Mouse (Mus musculus) v-Abl transformed pro-B cells (cell line): ENCODE data around the gene Tars2.
"Not testable (repeated sequence)": the region's sequence is repeated elsewhere in the genome, so short reads cannot be mapped to it uniquely, and the experiment has no call there.

ENCODE experiments used
- in situ Hi-C, 2 experiments: fragments of 400-800 bp; cut with MboI; formaldehyde crosslinking; loops; one replicate each; pipeline ENCODE4 v1.15.1; 2025; ENCODE audit not compliant: unreplicated experiment in 2 of 2

Tars2 gene

GRCm38 (mm10) chr3:95760106-95760505 is at the start of gene Tars2:
TSS of gene Tars2 (minus strand) at chr3:95760206.
- in situ Hi-C loops, result no loop called here

GRCm38 (mm10) chr3:95808384-95808783 is 48.4 kb upstream of the Tars2 start:
- in situ Hi-C loops, result no loop called here

GRCm38 (mm10) chr3:95807630-95808029 is 47.6 kb upstream of the Tars2 start:
- in situ Hi-C loops, result not testable (repeated sequence)

GRCm38 (mm10) chr3:95806677-95807076 is 46.7 kb upstream of the Tars2 start:
- in situ Hi-C loops, result no loop called here

GRCm38 (mm10) chr3:95803851-95804250 is 43.8 kb upstream of the Tars2 start:
- in situ Hi-C loops, result no loop called here

GRCm38 (mm10) chr3:95798756-95799155 is 38.8 kb upstream of the Tars2 start:
- in situ Hi-C loops, result no loop called here

GRCm38 (mm10) chr3:95794299-95794698 is 34.3 kb upstream of the Tars2 start:
- in situ Hi-C loops, result no loop called here

GRCm38 (mm10) chr3:95793662-95794061 is 33.7 kb upstream of the Tars2 start:
- in situ Hi-C loops, result no loop called here

- in situ Hi-C loops, result no loop called here
Measured at GRCm38 (mm10) chr3:95785501-95785900, 25.5 kb upstream of the Tars2 start.

- in situ Hi-C loops, result loop anchor here (5.0 kb wide), 2 partner anchors 95 to 255 kb away; no protein-coding TSS in a partner anchor
Measured at GRCm38 (mm10) chr3:95771985-95772384, 12.0 kb upstream of the Tars2 start.

GRCm38 (mm10) chr3:95765534-95765933 is 5.5 kb upstream of the Tars2 start:
- in situ Hi-C loops, result no loop called here

- in situ Hi-C loops, result no loop called here
Measured at GRCm38 (mm10) chr3:95763811-95764210, 3.8 kb upstream of the Tars2 start.

GRCm38 (mm10) chr3:95762961-95763360 is 3.0 kb upstream of the Tars2 start:
- in situ Hi-C loops, result no loop called here

- in situ Hi-C loops, result no loop called here
Measured at GRCm38 (mm10) chr3:95761771-95762170, 1.8 kb upstream of the Tars2 start.

GRCm38 (mm10) chr3:95760656-95761055 is 650 bp upstream of the Tars2 start:
- in situ Hi-C loops, result no loop called here

GRCm38 (mm10) chr3:95758467-95759218 is 1.4 kb downstream of the Tars2 start:
- in situ Hi-C loops, result loop anchor here (5.0 to 10.0 kb wide), 2 partner anchors 121 to 124 kb away; no protein-coding TSS in a partner anchor

- in situ Hi-C loops, result loop anchor here (5.0 to 10.0 kb wide), 2 partner anchors 120 to 122 kb away; no protein-coding TSS in a partner anchor
Measured at GRCm38 (mm10) chr3:95756808-95757207, 3.2 kb downstream of the Tars2 start.

- in situ Hi-C loops, result loop anchor here (5.0 to 10.0 kb wide), 2 partner anchors 117 to 120 kb away; no protein-coding TSS in a partner anchor
Measured at GRCm38 (mm10) chr3:95754345-95755206, 5.4 kb downstream of the Tars2 start.

- in situ Hi-C loops, result loop anchor here in 1 of 2 experiments (10.0 kb wide), 1 partner anchor 118 kb away; no protein-coding TSS in a partner anchor
Measured at GRCm38 (mm10) chr3:95752935-95753334, 7.1 kb downstream of the Tars2 start.

GRCm38 (mm10) chr3:95740406-95740805 is 19.6 kb downstream of the Tars2 start:
- in situ Hi-C loops, result no loop called here
